Mouse (Mus musculus) bone marrow macrophage, adult 2 months (primary cell): ENCODE measurements around the gene Tmem102. TPM values are rescaled to one million over a fixed set of nuclear protein-coding genes. Genes with fewer than 3 reads are reported as not detected.
A peak's percentile ranks its signal among the peaks of the same experiment; 100 is the strongest.

ENCODE experiments used
- H3K27ac ChIP-seq: 2 replicates; pipeline ENCODE4 v1.5.1; 2012; ENCODE audit warnings: low read depth, low read length; ENCODE audit not compliant: insufficient read depth
- H3K4me1 ChIP-seq: 2 replicates; pipeline ENCODE4 v1.6.1; 2012; ENCODE audit warnings: low read length; ENCODE audit not compliant: control insufficient read depth, insufficient read depth
- H3K4me3 ChIP-seq: 2 replicates; pipeline ENCODE4 v1.5.1; 2012; ENCODE audit warnings: mild to moderate bottlenecking, low read length, moderate library complexity; ENCODE audit not compliant: insufficient read depth
- CTCF ChIP-seq: IDR thresholded peaks from 2 replicates; pipeline ENCODE4 v1.5.1; 2012; ENCODE audit warnings: low read depth, mild to moderate bottlenecking, low read length, moderate library complexity
- POLR2A ChIP-seq: IDR thresholded peaks from 2 replicates; pipeline ENCODE4 v1.6.1; 2012; ENCODE audit warnings: mild to moderate bottlenecking, low read depth, low read length, borderline replicate concordance
- polyA plus RNA-seq: library from polyadenylated mRNA; stranded (reverse); fragments of >200 nt; gene quantifications from 2 replicates; pipeline ENCODE4 v1.2.4, GENCODE M21; 2012; ENCODE audit not compliant: missing spikeins, insufficient read depth, insufficient read length

The Tmem102 gene
- polyA plus RNA-seq, 1 experiment: not detected

DNA sequence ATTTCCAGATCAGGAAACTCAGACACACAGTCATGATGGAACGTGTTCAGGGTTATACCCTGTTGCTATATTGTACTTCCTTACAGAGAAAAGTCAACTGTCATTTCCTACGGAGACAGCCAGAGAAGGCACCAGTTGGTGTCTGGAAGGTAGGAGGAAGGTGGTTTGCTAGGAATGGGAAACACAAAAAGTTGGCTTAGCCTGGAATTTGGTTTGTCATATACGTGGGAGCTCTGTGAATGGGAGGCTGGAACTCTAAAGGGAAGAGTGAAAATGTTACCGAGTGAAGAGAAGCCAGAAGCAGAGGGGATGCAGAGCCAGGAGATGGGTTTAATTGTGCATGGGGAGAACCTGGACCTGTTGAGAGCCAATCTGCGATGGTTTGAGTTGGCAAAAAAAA is 14.0 kb downstream of the Tmem102 start:
- no peak overlapping the region for H3K27ac ChIP-seq
- peaks cover 17% of the 10 kb centered on the region for H3K4me1 ChIP-seq
- H3K4me3 ChIP-seq: no peak overlapping the region
- no peak for TF ChIP-seq CTCF
- no peak for TF ChIP-seq POLR2A

DNA sequence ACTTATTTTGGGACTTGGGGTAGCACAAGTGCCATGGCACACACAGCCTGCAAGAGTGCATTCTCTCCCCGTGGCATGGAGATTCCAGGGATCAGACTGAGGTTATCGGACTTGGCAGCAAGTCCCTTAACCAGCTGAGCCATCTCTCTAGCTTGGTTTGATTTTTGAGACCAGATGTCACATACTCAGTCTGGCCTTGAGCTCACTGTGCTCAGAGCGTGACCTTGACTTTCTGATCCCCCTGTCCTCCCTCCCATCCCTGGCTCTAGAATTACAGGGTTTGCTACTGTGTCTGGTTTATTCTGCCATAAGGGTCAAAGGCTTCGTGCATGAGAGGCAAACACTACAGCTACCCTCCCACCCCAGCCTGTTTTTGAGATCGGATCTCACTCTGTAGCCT is 16.0 kb downstream of the Tmem102 start:
- Histone ChIP-seq H3K4me1 (peaks cover 17% of the 10 kb centered on the region), H3K27ac (no peak overlapping the region), H3K4me3 (no peak overlapping the region)
- TF ChIP-seq CTCF: no peak
- no peak for TF ChIP-seq POLR2A

DNA sequence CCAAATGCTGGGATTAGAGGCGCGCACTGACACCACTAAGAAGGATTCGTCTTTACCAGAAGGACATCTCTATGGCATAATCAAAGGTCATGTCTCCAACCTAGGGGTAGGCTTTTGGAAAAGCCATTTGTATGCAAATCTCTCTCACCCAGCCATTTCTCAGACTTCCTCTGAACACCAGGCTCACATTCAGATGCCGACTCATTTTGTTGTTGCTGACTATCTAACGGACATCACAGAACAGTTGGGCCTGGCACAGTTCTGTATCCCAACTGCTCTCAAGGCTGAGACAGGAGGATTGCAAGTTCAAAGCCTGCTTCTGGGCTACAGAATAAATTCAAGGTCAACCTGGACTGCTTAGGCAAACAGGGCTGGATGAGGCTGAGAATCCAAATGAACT is 18.1 kb downstream of the Tmem102 start:
- Histone ChIP-seq H3K4me3 (no peak overlapping the region), H3K4me1 (peaks cover 8% of the 10 kb centered on the region; the same call in 1 of the 2 replicates), H3K27ac (no peak overlapping the region)
- TF ChIP-seq CTCF (no peak), POLR2A (no peak)

DNA sequence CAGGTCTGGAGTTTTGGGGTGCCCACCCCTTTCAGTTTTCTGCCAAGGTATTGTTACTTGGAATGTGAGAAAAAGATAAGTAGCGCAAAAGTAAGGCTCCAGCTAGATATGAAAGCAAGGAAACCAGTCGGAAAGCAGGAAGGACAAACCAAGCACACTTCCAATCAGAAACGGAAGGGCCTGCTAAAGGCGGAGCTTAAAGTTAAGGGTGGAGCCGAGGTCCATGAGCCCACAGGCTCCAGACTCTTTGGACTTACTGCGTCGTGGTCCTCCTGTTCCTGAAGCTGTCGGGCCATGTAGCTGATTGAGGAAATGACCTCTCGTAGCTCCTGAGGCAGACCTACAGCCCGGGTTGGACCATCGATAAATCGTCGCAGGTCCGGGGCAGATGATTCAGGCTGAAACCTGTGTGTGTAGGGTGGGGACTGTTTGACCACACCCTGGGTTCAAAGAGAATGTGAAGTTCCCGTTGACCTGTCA is 20.6 kb downstream of the Tmem102 start:
- Histone ChIP-seq H3K4me3 (peak overlapping the region; percentile 44), H3K4me1 (peaks cover 6% of the 10 kb centered on the region; the same call in 1 of the 2 replicates), H3K27ac (no peak overlapping the region)
- TF ChIP-seq CTCF: no peak
- no peak for TF ChIP-seq POLR2A

DNA sequence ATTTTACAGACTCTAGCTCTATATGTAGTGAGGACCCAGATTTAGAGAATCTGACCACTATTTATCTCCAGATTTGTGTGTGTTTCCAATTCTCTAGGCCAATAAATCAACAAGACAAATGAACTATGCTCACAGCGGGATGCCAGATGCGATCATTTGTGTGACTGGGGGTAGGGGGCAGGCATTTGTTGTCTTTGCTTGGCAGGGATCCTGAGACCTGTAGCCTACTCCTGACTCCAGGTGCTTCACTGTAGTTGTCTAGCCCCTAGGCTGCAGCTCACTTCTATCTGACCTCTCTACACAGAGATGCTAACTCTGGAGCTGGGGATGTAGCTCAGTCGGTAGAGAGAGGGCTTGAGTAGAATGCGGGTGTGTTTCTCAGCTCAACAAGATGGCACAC is 23.6 kb downstream of the Tmem102 start:
- H3K27ac ChIP-seq: no peak overlapping the region
- H3K4me3 ChIP-seq: no peak overlapping the region
- TF ChIP-seq POLR2A: no peak
- no peak for TF ChIP-seq CTCF
- H3K4me1 ChIP-seq: peaks cover 6% of the 10 kb centered on the region; the same call in 1 of the 2 replicates

DNA sequence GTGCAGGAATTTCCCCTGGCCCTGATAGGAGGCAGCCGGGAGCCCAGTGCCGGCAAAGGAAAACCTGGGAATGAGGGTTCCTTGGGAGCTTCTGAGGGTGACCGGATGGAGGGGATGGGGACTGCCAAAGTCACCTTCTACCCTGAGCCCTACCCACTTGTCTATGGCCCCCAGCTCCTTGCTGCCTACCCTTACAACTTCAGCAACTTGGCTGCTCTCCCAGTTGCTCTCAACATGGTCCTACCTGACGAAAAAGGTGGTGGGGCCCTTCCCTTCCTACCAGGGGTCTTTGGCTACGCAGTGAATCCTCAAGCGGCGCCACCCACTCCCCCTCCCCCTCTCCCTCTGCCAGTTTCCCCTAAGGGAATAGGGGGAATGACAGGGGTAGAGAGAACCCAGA is 26.4 kb downstream of the Tmem102 start:
- TF ChIP-seq POLR2A (no peak), CTCF (no peak)
- Histone ChIP-seq H3K27ac (no peak overlapping the region), H3K4me1 (peaks cover 14% of the 10 kb centered on the region), H3K4me3 (no peak overlapping the region)

DNA sequence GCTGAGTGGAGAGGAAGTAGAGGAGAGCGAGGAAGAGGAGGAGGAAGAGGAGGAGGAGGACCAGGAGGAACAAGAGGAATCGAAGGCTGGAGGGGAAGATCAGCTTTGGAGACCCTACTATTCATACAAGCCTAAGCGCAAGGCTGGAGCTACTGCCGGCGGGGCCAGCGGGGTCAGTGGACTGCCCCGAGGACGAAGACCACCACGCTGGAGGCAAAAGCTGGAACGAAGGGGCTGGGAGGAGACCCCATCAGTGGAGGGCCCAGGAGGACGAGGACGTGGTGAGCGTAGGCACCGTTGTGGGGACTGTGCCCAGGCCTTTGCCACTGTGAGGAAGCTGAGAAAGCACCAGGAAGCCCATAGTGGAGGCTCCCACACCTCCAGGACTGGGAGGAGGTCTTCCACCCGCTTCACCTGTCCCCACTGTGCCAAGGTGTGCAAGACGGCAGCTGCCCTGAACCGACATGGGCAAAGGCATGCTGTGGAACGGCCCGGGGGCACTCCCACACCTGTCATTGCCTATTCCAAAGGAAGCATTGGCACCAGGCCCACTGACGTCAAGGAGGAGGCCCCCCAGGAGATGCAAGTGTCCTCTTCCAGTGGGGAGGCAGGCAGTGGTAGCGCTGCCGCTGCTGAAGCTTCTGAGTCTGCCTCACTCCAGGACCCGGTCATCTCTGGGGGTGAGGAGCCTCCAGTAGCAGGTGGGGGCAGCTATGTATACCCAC is 27.0 kb downstream of the Tmem102 start:
- Histone ChIP-seq H3K27ac (no peak overlapping the region), H3K4me1 (peaks cover 14% of the 10 kb centered on the region), H3K4me3 (no peak overlapping the region)
- TF ChIP-seq POLR2A: no peak
- no peak for TF ChIP-seq CTCF

DNA sequence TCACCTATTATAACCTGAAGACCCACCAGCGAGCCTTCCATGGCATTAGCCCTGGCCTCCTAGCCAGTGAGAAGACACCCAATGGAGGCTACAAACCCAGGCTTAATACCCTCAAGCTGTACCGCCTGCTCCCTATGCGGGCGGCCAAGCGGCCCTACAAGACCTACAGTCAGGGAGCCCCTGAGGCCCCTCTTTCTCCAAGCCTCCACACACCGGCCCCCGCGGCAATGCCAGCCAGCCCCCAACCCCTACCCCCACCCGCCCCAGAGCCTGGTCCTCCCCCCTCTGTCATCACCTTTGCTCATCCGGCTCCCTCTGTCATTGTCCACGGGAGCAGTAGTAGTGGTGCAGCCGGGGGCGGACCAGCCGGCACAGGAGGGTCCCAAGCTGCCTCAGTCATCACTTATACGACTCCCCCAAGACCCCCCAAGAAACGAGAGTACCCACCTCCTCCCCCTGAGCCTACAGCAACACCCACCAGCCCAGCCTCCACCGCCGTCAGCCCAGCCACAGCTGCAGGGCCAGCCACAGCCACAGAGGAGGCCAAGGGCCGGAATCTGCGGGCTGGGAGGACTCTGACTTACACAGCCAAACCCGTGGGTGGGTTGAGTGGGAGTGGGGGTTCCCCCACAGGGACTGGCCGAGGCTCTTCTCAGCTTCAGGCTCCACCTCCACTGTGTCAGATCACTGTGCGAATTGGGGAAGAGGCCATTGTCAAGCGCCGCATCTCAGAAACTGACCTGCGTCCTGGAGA is 27.7 kb downstream of the Tmem102 start:
- Histone ChIP-seq H3K4me3 (no peak overlapping the region), H3K4me1 (peaks cover 14% of the 10 kb centered on the region), H3K27ac (no peak overlapping the region)
- TF ChIP-seq CTCF: no peak
- TF ChIP-seq POLR2A: no peak

DNA sequence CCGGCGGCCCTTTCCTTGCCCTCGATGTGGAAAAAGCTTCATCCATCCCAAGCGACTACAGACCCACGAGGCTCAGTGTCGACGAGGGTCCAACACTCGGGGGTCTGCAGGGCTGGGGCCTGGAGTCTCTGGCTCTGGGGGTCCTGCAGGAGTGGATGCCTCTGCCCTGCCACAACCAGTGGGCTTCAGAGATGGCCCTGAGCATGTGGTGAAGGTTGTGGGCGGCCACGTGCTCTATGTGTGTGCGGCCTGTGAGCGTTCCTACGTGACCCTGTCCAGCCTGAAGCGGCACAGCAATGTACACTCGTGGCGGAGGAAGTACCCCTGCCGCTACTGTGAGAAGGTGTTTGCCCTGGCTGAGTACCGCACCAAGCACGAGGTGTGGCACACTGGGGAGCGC is 28.9 kb downstream of the Tmem102 start:
- TF ChIP-seq CTCF (no peak), POLR2A (no peak)
- H3K4me3 ChIP-seq: no peak overlapping the region
- no peak overlapping the region for H3K27ac ChIP-seq
- peaks cover 14% of the 10 kb centered on the region for H3K4me1 ChIP-seq

DNA sequence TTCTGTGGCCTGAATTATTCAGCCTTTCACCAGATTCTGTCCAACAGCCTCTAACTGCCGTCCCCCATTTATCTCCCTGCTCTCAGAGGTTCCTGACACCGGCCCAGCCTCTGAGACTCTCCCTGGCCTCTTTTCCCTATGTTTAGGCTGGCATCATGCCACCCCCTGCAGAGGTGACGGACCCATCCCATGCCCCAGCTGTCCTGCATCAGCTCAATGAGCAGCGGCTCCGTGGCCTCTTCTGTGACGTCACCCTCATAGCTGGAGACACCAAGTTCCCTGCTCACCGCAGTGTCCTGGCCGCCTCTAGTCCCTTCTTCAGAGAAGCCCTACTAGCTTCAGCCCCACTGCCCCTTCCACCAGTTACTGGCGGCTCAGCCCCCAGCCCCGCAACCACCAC is 29.7 kb downstream of the Tmem102 start:
- no peak overlapping the region for H3K27ac ChIP-seq
- no peak for TF ChIP-seq CTCF
- no peak overlapping the region for H3K4me3 ChIP-seq
- H3K4me1 ChIP-seq: peaks cover 14% of the 10 kb centered on the region
